16 mouse cellular contexts compared by ENCODE assay signal in genomic region chr10:4618686-4619085, GRCm38 (mm10). TPM values are rescaled to one million over a fixed set of nuclear protein-coding genes. Genes with fewer than 3 reads are reported as not detected.
DNase-seq lines count a peak whose midpoint lies in the region; ATAC-seq and TF ChIP-seq lines count a peak whose summit lies in the region.
"Had no signal": no experiment of that assay in that cellular context is flagged by ENCODE, and none has a peak within 500 bp of the region (broad histone marks: within the 10 kb centered on the region; RNA-seq: fewer than 3 reads in every experiment).

No protein-coding gene starts in this region.

- no peak; the same call in 1 of the 2 replicates for ATAC-seq in intestine, embryonic 14.5 days (replicated peaks; ENCODE audit: low FRiP score, low TSS enrichment, low read depth)
- ATAC-seq in intestine, postnatal 0 days: no peak
- ATAC-seq: midbrain, embryonic 16.5 days; Patski had no signal

- H3K27ac ChIP-seq in intestine, embryonic 14.5 days (ENCODE audit: low read depth): no peak overlapping the region
- H3K27ac ChIP-seq in intestine, postnatal 0 days (ENCODE audit: low read depth, low read length): no peak overlapping the region
- no peak overlapping the region for H3K27ac ChIP-seq in limb, embryonic 10.5 days
- H3K27ac ChIP-seq: limb, embryonic 15.5 days; neural tube, embryonic 13.5 days had no signal

- H3K4me3 ChIP-seq in intestine, embryonic 14.5 days (ENCODE audit: low read depth, low read length): no peak overlapping the region
- H3K4me3 ChIP-seq in intestine, postnatal 0 days (ENCODE audit: low read depth, low read length): no peak overlapping the region
- H3K4me3 ChIP-seq in limb, embryonic 10.5 days: no peak overlapping the region
- H3K4me3 ChIP-seq: limb, embryonic 15.5 days; neural tube, embryonic 13.5 days had no signal

- H3K4me2 ChIP-seq in intestine, embryonic 14.5 days (ENCODE audit: low read length): no peak overlapping the region
- no peak overlapping the region for H3K4me2 ChIP-seq in intestine, postnatal 0 days (replicated peaks; ENCODE audit: low read depth)
- H3K4me2 ChIP-seq: limb, embryonic 15.5 days; neural tube, embryonic 13.5 days had no signal

- TF ChIP-seq CTCF in intestine, postnatal 0 days (IDR thresholded peaks at IDR 0.05; ENCODE audit: low read depth): no peak

- DNase-seq in intestine, embryonic 14.5 days (ENCODE audit: low spot score): peak; percentile 48
- peak; percentile 19 for DNase-seq in adrenal gland, postnatal 10 days
- peak; percentile 62 to 77 for DNase-seq in kidney, adult 8-10 months
- peak; percentile 23 for DNase-seq in limb, embryonic 10.5 days (ENCODE audit: low spot score)
- no peak for DNase-seq in frontal cortex, postnatal 10 days (ENCODE audit: low spot score in 2 of 2)
- no peak for DNase-seq in cerebellum, adult 18-20 months
- no peak for DNase-seq in right cerebral cortex, postnatal 4 days
- DNase-seq: cerebellum, adult 8-10 months; heart, postnatal 36 days; lung, postnatal 14 days; right cerebral cortex, adult 18-20 months had no signal

- H3K4me1 ChIP-seq in intestine, embryonic 14.5 days (replicated peaks; ENCODE audit: control insufficient read depth, insufficient read depth, low read length): peaks cover 7% of the 10 kb centered on the region; the same call in 1 of the 2 replicates
- no peaks in the 10 kb centered on the region for H3K4me1 ChIP-seq in intestine, postnatal 0 days (replicated peaks; ENCODE audit: control insufficient read depth, insufficient read depth, low read length)
- peaks cover 7% of the 10 kb centered on the region; the same call in 1 of the 2 replicates for H3K4me1 ChIP-seq in limb, embryonic 10.5 days
- H3K4me1 ChIP-seq: neural tube, embryonic 13.5 days had no signal

- no peaks in the 10 kb centered on the region for H3K9me3 ChIP-seq in intestine, embryonic 14.5 days (ENCODE audit: control insufficient read depth, low read length)
- no peaks in the 10 kb centered on the region for H3K9me3 ChIP-seq in intestine, postnatal 0 days (ENCODE audit: control insufficient read depth)
- H3K9me3 ChIP-seq in limb, embryonic 10.5 days (replicated peaks): no peaks in the 10 kb centered on the region
- H3K9me3 ChIP-seq: limb, embryonic 15.5 days; neural tube, embryonic 13.5 days had no signal

- no peak overlapping the region for H3K9ac ChIP-seq in intestine, embryonic 14.5 days (ENCODE audit: low read length)
- H3K9ac ChIP-seq in intestine, postnatal 0 days (ENCODE audit: low read depth, low read length): no peak overlapping the region
- H3K9ac ChIP-seq: limb, embryonic 15.5 days; neural tube, embryonic 13.5 days had no signal

- WGBS in intestine, embryonic 14.5 days: 64% methylated on average over 5 of the region's 5 CpGs
- 58% methylated on average over 5 of the region's 5 CpGs for whole genome bisulfite sequencing in intestine, postnatal 0 days
- 76% methylated on average over 5 of the region's 5 CpGs for WGBS in limb, embryonic 10.5 days

- H3K36me3 ChIP-seq in intestine, embryonic 14.5 days (ENCODE audit: control insufficient read depth, insufficient read depth, low read length): no peaks in the 10 kb centered on the region
- H3K36me3 ChIP-seq in intestine, postnatal 0 days (ENCODE audit: control insufficient read depth, insufficient read depth): no peaks in the 10 kb centered on the region
- no peaks in the 10 kb centered on the region for H3K36me3 ChIP-seq in limb, embryonic 10.5 days
- H3K36me3 ChIP-seq: limb, embryonic 15.5 days; neural tube, embryonic 13.5 days had no signal

- no peaks in the 10 kb centered on the region for H3K27me3 ChIP-seq in intestine, embryonic 14.5 days (replicated peaks; ENCODE audit: control insufficient read depth, insufficient read depth, low read length)
- H3K27me3 ChIP-seq in intestine, postnatal 0 days (replicated peaks; ENCODE audit: control insufficient read depth, insufficient read depth, low read length): no peaks in the 10 kb centered on the region
- H3K27me3 ChIP-seq in limb, embryonic 10.5 days (ENCODE audit: low read depth, poor library complexity, severe bottlenecking): no peaks in the 10 kb centered on the region
- H3K27me3 ChIP-seq: limb, embryonic 15.5 days; neural tube, embryonic 13.5 days; Patski had no signal

RNA-seq across cellular contexts. Expression of gene Esr1, which starts 7.3 kb away (rescaled TPM):
- 0.34 and 0.70 TPM in 2 replicates for polyA plus RNA-seq in intestine, embryonic 14.5 days (2014; fragmentation: Nextera tagmentation; extraction: Ambion mirVana)
- polyA plus RNA-seq in intestine, postnatal 0 days (2015; fragmentation: Nextera tagmentation; extraction: Ambion mirVana): 0.77 and 0.90 TPM in 2 replicates
- 10 to 100 TPM; 16.2 to 24.5 TPM for total RNA-seq in adrenal gland, postnatal 10 days (2021)
- polyA plus RNA-seq in limb, embryonic 10.5 days (2016; fragmentation: Nextera tagmentation; extraction: Ambion mirVana): 0.18 and 0.24 TPM in 2 replicates

Comparison
In these comparisons a context has a peak if more than half of its experiments do, and no peak if none do; other contexts are left out.
1. DNase-seq: peak in intestine, embryonic 14.5 days (single experiment), adrenal gland, postnatal 10 days (single experiment), kidney, adult 8-10 months (2 of 2) and limb, embryonic 10.5 days (single experiment); none in frontal cortex, postnatal 10 days (0 of 2), cerebellum, adult 18-20 months (0 of 2) and right cerebral cortex, postnatal 4 days (single experiment).